Mouse (Mus musculus) limb, embryonic 13.5 days (tissue): ENCODE measurements around the gene Rxfp4. TPM values are rescaled to one million over a fixed set of nuclear protein-coding genes. Genes with fewer than 3 reads are reported as not detected.

Experiments
- ATAC-seq: fragments of 200-750 bp; cut with Nextera tagmentation; 2 replicates; pipeline ENCODE4 v1.8.0; 2017; ENCODE audit warnings: low read depth, moderate number of reproducible peaks, moderate TSS enrichment; ENCODE audit not compliant: low FRiP score
- H3K27ac ChIP-seq: fragments of 300-500 bp; sonication (generic); 2 replicates; pipeline ENCODE4 v1.5.1; 2015; ENCODE audit warnings: inconsistent platforms, mild to moderate bottlenecking, moderate library complexity
- H3K27me3 ChIP-seq: fragments of 300-500 bp; sonication (generic); 2 replicates; pipeline ENCODE4 v1.6.1; 2015; ENCODE audit warnings: mild to moderate bottlenecking, inconsistent platforms
- H3K36me3 ChIP-seq: fragments of 300-500 bp; sonication (generic); 2 replicates; pipeline ENCODE4 v1.6.1; 2015; ENCODE audit warnings: inconsistent platforms, mild to moderate bottlenecking, moderate library complexity
- H3K4me1 ChIP-seq: fragments of 300-500 bp; sonication (generic); 2 replicates; pipeline ENCODE4 v1.6.1; 2015; ENCODE audit warnings: inconsistent platforms
- H3K4me2 ChIP-seq: fragments of 300-500 bp; sonication (generic); replicated peaks from 2 replicates; pipeline ENCODE4 v1.6.1; 2015; ENCODE audit warnings: inconsistent platforms, mild to moderate bottlenecking, moderate library complexity
- H3K4me3 ChIP-seq: fragments of 300-500 bp; sonication (generic); 2 replicates; pipeline ENCODE4 v1.5.1; 2015; ENCODE audit warnings: moderate library complexity, mild to moderate bottlenecking, inconsistent platforms
- H3K9ac ChIP-seq: fragments of 300-500 bp; sonication (generic); 2 replicates; pipeline ENCODE4 v1.6.1; 2015; ENCODE audit warnings: mild to moderate bottlenecking, inconsistent platforms
- H3K9me3 ChIP-seq: fragments of 300-500 bp; sonication (generic); 2 replicates; pipeline ENCODE4 v1.6.1; 2016; ENCODE audit warnings: inconsistent platforms
- WGBS: fragments of 180-500 bp; shearing (Covaris S2); methylation state at CpG from one replicate; pipeline ENCODE4 v1.1.7; 2015; 5-methylcytosine and 5-hydroxymethylcytosine counted together
- polyA plus RNA-seq: library from polyadenylated mRNA; unstranded; fragments of >200 nt; fragmentation: Nextera tagmentation; extraction: Ambion mirVana; gene quantifications from 2 replicates; pipeline ENCODE4 v1.2.1, GENCODE M21; 2015

Gene Rxfp4
- polyA plus RNA-seq, 1 experiment from 2014 or later = not detected

GRCm38 (mm10) chr3:88633056-88633455 lies 19.9 kb downstream of the Rxfp4 start:
- Histone ChIP-seq H3K4me2 (no peak overlapping the region), H3K36me3 (peaks cover 98% of the 10 kb centered on the region), H3K27me3 (no peaks in the 10 kb centered on the region), H3K27ac (no peak overlapping the region), H3K4me1 (0 out of 2 replicates have a peak, but pooled peaks cover 3% of the 10 kb centered on the region), H3K9me3 (no peaks in the 10 kb centered on the region), H3K9ac (no peak overlapping the region), H3K4me3 (no peak overlapping the region)
- 95% methylated on average over 10 of the region's 10 CpGs for WGBS
- ATAC-seq = no peak

DNA sequence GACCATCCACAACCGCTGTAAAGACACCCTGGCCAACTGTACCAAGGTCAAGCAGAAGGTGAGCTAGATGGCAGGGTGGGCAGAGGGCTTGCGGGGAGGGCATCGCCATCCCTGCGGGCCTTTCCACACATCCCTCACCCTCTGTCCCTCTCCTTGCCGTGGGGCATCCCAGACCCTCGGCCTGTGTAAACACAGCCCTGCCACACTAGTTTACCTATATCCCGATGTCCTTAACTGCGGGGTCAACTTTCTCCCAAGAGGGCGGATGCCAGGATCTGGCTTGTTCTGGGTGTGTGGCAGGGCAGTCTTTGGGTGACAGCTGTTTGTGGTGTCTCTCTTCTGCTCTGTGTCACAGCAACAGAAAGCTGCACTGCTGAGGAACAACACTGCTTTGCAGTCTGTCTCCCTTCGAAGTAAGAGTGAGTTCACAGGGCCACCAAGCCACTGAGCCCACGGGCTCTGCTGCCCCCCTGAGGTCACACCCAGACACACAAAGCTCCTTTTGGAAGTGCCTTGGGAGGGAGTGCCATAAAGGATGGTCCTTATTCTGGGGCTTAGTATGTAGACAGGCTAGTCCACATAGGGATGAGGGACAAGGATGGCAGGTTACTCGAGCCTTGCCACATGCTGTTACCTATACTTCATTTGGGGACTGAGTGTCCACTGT lies 20.9 kb downstream of the Rxfp4 start:
- 77% methylated on average over 12 of the region's 12 CpGs for WGBS
- Histone ChIP-seq H3K9me3 (no peaks in the 10 kb centered on the region), H3K4me3 (no peak overlapping the region), H3K4me1 (peaks cover 10% of the 10 kb centered on the region; the same call in 1 of the 2 replicates), H3K27ac (peak overlapping the region; percentile 15; the same call in 1 of the 2 replicates), H3K36me3 (peaks cover 90% of the 10 kb centered on the region), H3K9ac (no peak overlapping the region), H3K4me2 (no peak overlapping the region), H3K27me3 (no peaks in the 10 kb centered on the region)
- no peak for ATAC-seq

GRCm38 (mm10) chr3:88630849-88631341 lies 22.0 kb downstream of the Rxfp4 start:
- Histone ChIP-seq H3K27ac (peak overlapping the region; percentile 44; the same call in 1 of the 2 replicates), H3K4me1 (peaks cover 16% of the 10 kb centered on the region), H3K36me3 (peaks cover 86% of the 10 kb centered on the region)

DNA sequence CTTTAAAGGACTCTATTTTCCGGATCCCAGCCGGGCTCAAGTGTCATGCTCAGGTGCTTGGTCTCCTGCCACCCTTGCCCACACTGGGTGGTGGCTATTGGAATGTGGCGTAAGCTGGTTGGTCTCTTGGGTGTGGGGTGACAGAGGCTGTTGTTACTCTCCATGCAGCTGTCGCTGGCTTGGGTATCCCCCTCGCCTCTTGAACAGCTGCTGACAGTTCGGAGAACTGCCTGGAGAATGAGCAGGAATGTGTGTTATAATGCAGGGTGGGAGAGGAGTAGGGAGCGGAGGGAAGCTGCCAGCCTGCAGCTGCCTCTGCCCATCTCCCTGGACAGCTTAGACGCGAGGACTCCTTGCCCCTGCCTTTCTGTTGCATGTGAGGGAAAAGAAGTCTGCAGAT lies 22.9 kb downstream of the Rxfp4 start:
- Histone ChIP-seq H3K27me3 (no peaks in the 10 kb centered on the region), H3K36me3 (peaks cover 86% of the 10 kb centered on the region), H3K4me1 (peaks cover 19% of the 10 kb centered on the region), H3K4me3 (no peak overlapping the region), H3K27ac (no peak overlapping the region), H3K9ac (no peak overlapping the region), H3K4me2 (no peak overlapping the region), H3K9me3 (no peaks in the 10 kb centered on the region)
- WGBS = 78% methylated on average over 9 of the region's 9 CpGs
- ATAC-seq = peak; percentile 72

More at GRCm38 (mm10) chr3:88630849-88631341, 22.0 kb downstream of the Rxfp4 start:
- no peak overlapping the region for H3K4me3 ChIP-seq
- H3K4me2 ChIP-seq = no peak overlapping the region
- no peak overlapping the region for H3K9ac ChIP-seq
- H3K9me3 ChIP-seq = no peaks in the 10 kb centered on the region
- H3K27me3 ChIP-seq = no peaks in the 10 kb centered on the region
- ATAC-seq = no peak
- 70% methylated on average over 6 of the region's 6 CpGs for WGBS

DNA sequence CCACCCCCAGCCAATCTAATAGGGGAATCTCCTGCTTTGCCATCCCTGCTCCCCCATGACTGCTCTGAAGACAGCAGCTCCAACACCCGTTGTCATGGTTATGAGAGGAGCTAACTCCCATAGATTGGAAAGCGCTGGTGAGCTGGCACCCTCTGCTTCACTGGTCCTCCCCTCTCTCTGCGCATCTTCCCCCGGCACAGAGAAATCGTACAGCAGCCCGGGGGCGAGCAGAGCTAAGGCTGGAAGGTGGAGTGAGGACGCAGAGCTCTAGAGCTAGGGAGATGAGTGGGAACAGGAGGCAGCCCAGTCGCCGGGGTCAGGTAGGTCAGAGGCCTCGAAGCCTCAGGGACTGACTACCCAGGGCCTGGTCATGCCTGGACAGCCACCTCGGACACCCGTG lies 23.7 kb downstream of the Rxfp4 start:
- no peak overlapping the region for H3K4me2 ChIP-seq
- peak overlapping the region; percentile 16; the same call in 1 of the 2 replicates for H3K27ac ChIP-seq
- H3K9me3 ChIP-seq = no peaks in the 10 kb centered on the region
- H3K9ac ChIP-seq = no peak overlapping the region
- H3K4me3 ChIP-seq = no peak overlapping the region
- H3K27me3 ChIP-seq = no peaks in the 10 kb centered on the region
- no peak for ATAC-seq
- peaks cover 83% of the 10 kb centered on the region for H3K36me3 ChIP-seq
- H3K4me1 ChIP-seq = peaks cover 27% of the 10 kb centered on the region
- WGBS = 72% methylated on average over 13 of the region's 13 CpGs

GRCm38 (mm10) chr3:88628766-88629165 lies 24.2 kb downstream of the Rxfp4 start:
- Histone ChIP-seq H3K27ac (no peak overlapping the region; the same call in 1 of the 2 replicates), H3K36me3 (peaks cover 78% of the 10 kb centered on the region), H3K9ac (no peak overlapping the region), H3K9me3 (no peaks in the 10 kb centered on the region), H3K4me2 (no peak overlapping the region), H3K27me3 (no peaks in the 10 kb centered on the region), H3K4me1 (peaks cover 31% of the 10 kb centered on the region), H3K4me3 (no peak overlapping the region)
- no peak for ATAC-seq
- WGBS = 86% methylated on average over 4 of the region's 4 CpGs

GRCm38 (mm10) chr3:88627535-88627934 lies 25.4 kb downstream of the Rxfp4 start:
- no peak for ATAC-seq
- Histone ChIP-seq H3K4me1 (peaks cover 36% of the 10 kb centered on the region), H3K9me3 (no peaks in the 10 kb centered on the region), H3K4me3 (no peak overlapping the region), H3K4me2 (no peak overlapping the region), H3K27me3 (no peaks in the 10 kb centered on the region), H3K27ac (no peak overlapping the region), H3K9ac (peak overlapping the region; percentile 40; the same call in 1 of the 2 replicates), H3K36me3 (peaks cover 66% of the 10 kb centered on the region)
- 93% methylated on average over 2 of the region's 2 CpGs for WGBS

DNA sequence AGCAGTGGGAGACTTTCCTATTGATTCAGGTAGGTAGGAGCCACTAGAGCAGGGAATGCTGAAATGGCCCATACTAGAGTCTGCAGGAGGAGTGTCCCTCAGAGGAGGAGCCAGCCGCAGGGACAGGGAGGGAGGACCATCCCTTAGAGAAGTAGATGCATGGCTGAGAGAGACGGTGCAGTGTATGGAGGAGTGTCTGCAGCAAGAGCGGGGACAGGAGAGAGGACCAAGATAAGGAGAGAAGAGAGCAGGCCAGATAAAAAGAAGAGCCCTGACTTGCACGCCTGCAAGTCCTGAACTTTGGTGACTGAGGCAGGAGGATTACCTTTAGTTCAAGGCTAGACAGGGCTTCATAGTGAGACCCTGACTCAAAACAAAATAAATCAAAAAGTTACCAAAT lies 25.8 kb downstream of the Rxfp4 start:
- Histone ChIP-seq H3K9ac (no peak overlapping the region), H3K27me3 (no peaks in the 10 kb centered on the region), H3K9me3 (no peaks in the 10 kb centered on the region), H3K4me3 (no peak overlapping the region), H3K27ac (no peak overlapping the region), H3K36me3 (peaks cover 62% of the 10 kb centered on the region), H3K4me1 (peaks cover 36% of the 10 kb centered on the region), H3K4me2 (no peak overlapping the region)
- 69% methylated on average over 4 of the region's 4 CpGs for WGBS
- no peak for ATAC-seq

DNA sequence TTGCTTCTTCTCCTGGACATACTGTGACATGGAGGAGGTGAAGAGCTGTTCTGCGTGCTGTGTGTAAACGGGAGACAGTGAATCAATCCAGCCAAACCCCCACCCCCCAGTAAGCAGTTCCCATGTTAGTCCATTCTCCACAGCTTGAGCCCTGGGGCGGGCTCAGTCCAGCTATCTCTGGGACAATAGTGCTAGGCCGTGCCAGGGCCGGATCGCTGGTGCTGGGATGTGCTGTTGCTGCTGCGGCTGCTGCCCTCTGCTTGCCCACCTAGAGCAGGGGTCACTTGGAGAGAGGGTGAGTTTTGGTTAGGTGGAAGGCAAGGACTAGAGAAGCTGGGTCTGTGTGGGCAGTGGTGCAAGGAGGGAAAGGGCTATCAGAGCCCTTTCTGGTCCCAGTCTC lies 26.6 kb downstream of the Rxfp4 start:
- Histone ChIP-seq H3K27ac (no peak overlapping the region), H3K4me1 (peaks cover 33% of the 10 kb centered on the region), H3K9me3 (no peaks in the 10 kb centered on the region), H3K9ac (peak overlapping the region; percentile 19; the same call in 1 of the 2 replicates), H3K4me3 (no peak overlapping the region), H3K36me3 (peaks cover 54% of the 10 kb centered on the region), H3K27me3 (no peaks in the 10 kb centered on the region), H3K4me2 (no peak overlapping the region)
- no peak for ATAC-seq
- WGBS = 75% methylated on average over 7 of the region's 7 CpGs

DNA sequence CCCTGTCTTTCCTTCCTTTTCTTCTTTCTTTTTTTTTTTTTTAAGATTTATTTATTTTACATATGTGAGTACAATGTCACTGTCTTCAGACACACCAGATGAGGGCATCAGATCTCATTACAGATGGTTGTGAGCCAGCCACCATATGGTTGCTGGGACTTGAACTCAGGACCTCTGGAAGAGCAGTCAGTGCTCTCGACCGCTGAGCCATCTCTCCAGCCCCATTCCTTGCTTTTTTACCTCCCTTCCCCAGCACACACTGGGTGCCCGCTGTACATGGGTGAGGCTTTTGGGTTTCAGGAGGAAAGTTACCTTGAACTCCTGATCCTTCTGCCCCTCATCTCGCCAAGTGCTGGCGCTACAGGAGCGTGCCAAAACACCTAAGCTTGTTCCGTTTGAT lies 27.4 kb downstream of the Rxfp4 start:
- Histone ChIP-seq H3K4me1 (peaks cover 35% of the 10 kb centered on the region), H3K27me3 (no peaks in the 10 kb centered on the region), H3K4me2 (peak overlapping the region; percentile 95), H3K27ac (no peak overlapping the region), H3K36me3 (peaks cover 46% of the 10 kb centered on the region), H3K9ac (no peak overlapping the region), H3K4me3 (no peak overlapping the region), H3K9me3 (no peaks in the 10 kb centered on the region)
- 86% methylated on average over 7 of the region's 7 CpGs for WGBS
- no peak for ATAC-seq

DNA sequence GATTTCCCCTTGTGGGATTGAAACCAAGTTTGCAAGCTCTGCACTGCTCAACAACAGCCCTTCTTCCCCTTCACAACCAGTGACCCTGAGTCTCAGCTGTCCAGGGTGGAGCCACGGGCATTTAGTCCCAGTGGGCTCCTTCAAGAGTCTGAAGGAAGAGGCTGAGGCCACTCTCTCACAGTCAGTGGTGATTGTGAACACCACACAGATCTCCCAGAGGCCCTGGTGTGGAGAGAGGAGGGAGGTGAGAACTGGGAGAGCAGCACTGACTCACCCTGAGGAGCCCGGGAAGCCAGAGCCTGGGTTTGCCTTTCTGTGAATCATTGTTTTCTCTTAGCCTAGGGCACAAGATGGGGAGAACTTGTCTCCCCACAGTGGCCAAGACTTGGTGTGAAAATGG lies 28.0 kb downstream of the Rxfp4 start:
- no peak for ATAC-seq
- peaks cover 40% of the 10 kb centered on the region for H3K36me3 ChIP-seq
- H3K27ac ChIP-seq = peak overlapping the region; percentile 97; the same call in 1 of the 2 replicates
- peak overlapping the region; percentile 95 for H3K4me2 ChIP-seq
- peak overlapping the region; percentile 94 for H3K9ac ChIP-seq
- H3K4me3 ChIP-seq = peak overlapping the region; percentile 90
- no peaks in the 10 kb centered on the region for H3K9me3 ChIP-seq
- WGBS = 47% methylated on average over 2 of the region's 2 CpGs
- no peaks in the 10 kb centered on the region for H3K27me3 ChIP-seq
- H3K4me1 ChIP-seq = peaks cover 41% of the 10 kb centered on the region

- Histone ChIP-seq H3K4me2 (peak overlapping the region; percentile 95), H3K9ac (peak overlapping the region; percentile 94), H3K27me3 (no peaks in the 10 kb centered on the region), H3K4me3 (peak overlapping the region; percentile 90), H3K36me3 (peaks cover 34% of the 10 kb centered on the region), H3K4me1 (peaks cover 46% of the 10 kb centered on the region), H3K9me3 (no peaks in the 10 kb centered on the region), H3K27ac (peak overlapping the region; percentile 97; the same call in 1 of the 2 replicates)
- whole genome bisulfite sequencing = 22% methylated on average over 4 of the region's 4 CpGs
- ATAC-seq = no peak
Measured at GRCm38 (mm10) chr3:88624324-88624723, 28.6 kb downstream of the Rxfp4 start.
